Mouse (Mus musculus): ENCODE results near the gene Wfikkn2.

The Wfikkn2 gene

DNA sequence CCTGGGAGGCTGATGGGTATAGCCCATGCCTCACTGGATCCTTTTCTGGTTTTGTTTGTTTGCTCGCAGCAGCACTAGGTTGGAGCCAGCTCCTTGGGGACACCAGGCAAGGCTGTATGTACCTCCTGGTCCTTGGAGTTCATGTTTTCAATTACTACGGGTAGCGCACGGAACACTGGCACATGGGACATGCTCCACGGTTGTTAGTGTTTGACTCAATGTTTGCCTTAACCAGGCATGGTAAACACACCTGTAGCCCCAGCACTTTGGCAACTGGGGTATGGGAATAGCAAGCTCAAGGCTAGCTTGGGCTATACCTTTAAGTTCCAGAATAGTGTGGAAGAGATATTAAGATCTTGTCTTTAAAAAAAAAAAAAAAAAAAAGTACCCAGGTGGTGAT, 55.1 kb downstream of the Wfikkn2 start:
- no peak for DNase-seq (ENCODE audit: low read depth)

- DNase-seq (ENCODE audit: low read depth) = no peak
Observed at GRCm38 (mm10) chr11:94189579-94189978, 56.2 kb downstream of the Wfikkn2 start.

Data from fibroblast of lung, adult 2 months (primary cell).